ENCODE assay signal across 8 mouse cellular contexts in genomic region chrX:7574087-7574884, GRCm38 (mm10). TPM values are rescaled to one million over a fixed set of nuclear protein-coding genes. Genes with fewer than 3 reads are reported as not detected.
A peak's percentile ranks its signal among the peaks of the same experiment; 100 is the strongest.
DNase-seq lines count a peak whose midpoint lies in the region; ATAC-seq lines count a peak whose summit lies in the region.

Gene Ppp1r3f (minus strand): TSS chrX:7574283.

- peak; percentile 96 for ATAC-seq in megakaryocyte progenitor cell, adult 5-6 weeks (replicated peaks; ENCODE audit: poor library complexity)

- DNase-seq in adipocyte (ENCODE audit: low spot score), result peak; percentile 94
- DNase-seq in embryo, embryonic 10 days (ENCODE audit: low spot score), result peak; percentile 93
- DNase-seq in gastrocnemius, postnatal 10 days, result peak; percentile 82
- peak; percentile 97 for DNase-seq in induced T-regulatory cell, adult 2 months (ENCODE audit: low read depth)
- DNase-seq in left cerebral cortex, adult 9 months (ENCODE audit: low spot score in 2 of 2), result peak; percentile 97 to 98
- peak; percentile 96 for DNase-seq in right cerebral cortex, postnatal 14 days
- DNase-seq in urinary bladder, postnatal 36 days (ENCODE audit: low spot score in 2 of 2), result peak; percentile 82 to 92

RNA-seq across cellular contexts. Expression of gene Ppp1r3f, which starts in this region (rescaled TPM):
- total RNA-seq in gastrocnemius, postnatal 10 days (2021), result 1 to 10 TPM; 1.3 to 1.8 TPM
- total RNA-seq in megakaryocyte progenitor cell, adult 5-6 weeks (2015), result 1.3 TPM in 1 of 2 replicates, not detected in the other
- 0.24 and 0.29 TPM in 2 replicates for total RNA-seq in megakaryocyte progenitor cell, adult 5-6 weeks (2017)

Comparison
In these comparisons a context has a peak if more than half of its experiments do, and no peak if none do; other contexts are left out.
1. Peak in every context shown above with its lines: DNase-seq and ATAC-seq.